Mouse (Mus musculus): ENCODE results near the gene Abhd12.

Gene Abhd12

GRCm38 (mm10) chr2:150808381-150808780 is 96.2 kb downstream of the Abhd12 start:
- DNase-seq (ENCODE audit: low read depth), result no peak

- DNase-seq (ENCODE audit: low read depth), result peak; percentile 37
Measured at GRCm38 (mm10) chr2:150803035-150803434, 101.5 kb downstream of the Abhd12 start.

GRCm38 (mm10) chr2:150800616-150801015 is 103.9 kb downstream of the Abhd12 start:
- DNase-seq (ENCODE audit: low read depth), result no peak

GRCm38 (mm10) chr2:150798084-150798483 is 106.5 kb downstream of the Abhd12 start:
- DNase-seq (ENCODE audit: low read depth), result no peak

GRCm38 (mm10) chr2:150793320-150793719 is 111.2 kb downstream of the Abhd12 start:
- DNase-seq (ENCODE audit: low read depth), result no peak

GRCm38 (mm10) chr2:150788768-150789550 is 115.6 kb downstream of the Abhd12 start:
- no peak for DNase-seq (ENCODE audit: low read depth)

- peak; percentile 40 for DNase-seq (ENCODE audit: low read depth)
Measured at GRCm38 (mm10) chr2:150787234-150787771, 117.2 kb downstream of the Abhd12 start.

- DNase-seq (ENCODE audit: low read depth), result peak; percentile 93
Measured at GRCm38 (mm10) chr2:150786251-150787180, 118.0 kb downstream of the Abhd12 start, which contains the start of gene Pygb. TSS of gene Pygb (plus strand) at chr2:150786735.

GRCm38 (mm10) chr2:150782801-150783200 is 121.7 kb downstream of the Abhd12 start:
- peak; percentile 13 for DNase-seq (ENCODE audit: low read depth)

Data from naive thymus-derived CD4-positive, alpha-beta T cell, adult 2 months (primary cell).